Mouse (Mus musculus) erythroblast, embryonic 14.5 days (primary cell): ENCODE measurements around the gene Mrpl28.

ENCODE experiments used
- GATA1 ChIP-seq: IDR thresholded peaks from 2 replicates; pipeline ENCODE4 v1.6.1; 2012; ENCODE audit warnings: low read length, inconsistent platforms, mixed read lengths
- TAL1 ChIP-seq: IDR thresholded peaks from 3 replicates; pipeline ENCODE4 v1.6.1; 2012; ENCODE audit warnings: low read length, inconsistent platforms, mixed read lengths

DNA sequence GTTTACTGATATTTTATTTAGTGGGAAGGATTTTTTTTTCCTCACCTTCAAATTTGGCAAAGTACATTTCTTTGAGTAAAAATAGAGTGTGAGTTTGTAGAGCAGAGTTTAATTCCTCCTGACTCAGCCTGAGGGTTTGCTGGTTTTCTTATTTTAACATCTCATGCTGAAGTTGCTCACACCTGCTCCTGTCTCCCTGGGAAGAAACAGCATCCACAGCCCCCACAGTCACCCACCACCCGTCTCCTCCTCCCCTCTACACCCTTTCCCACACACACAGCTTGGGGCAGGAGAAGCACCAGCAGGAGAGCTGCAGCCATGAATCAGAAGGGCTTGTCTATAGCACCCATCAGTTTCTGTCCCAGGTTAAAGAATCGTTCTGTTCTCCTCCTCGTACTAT is 48.1 kb upstream of the Mrpl28 start:
- no peak for TF ChIP-seq GATA1
- TF ChIP-seq TAL1, result no peak
